Mouse (Mus musculus) forebrain, embryonic 12.5 days (tissue): Measurements from ENCODE around the gene Mrpl52. TPM values are rescaled to one million over a fixed set of nuclear protein-coding genes. Genes with fewer than 3 reads are reported as not detected.

Experiments
- ATAC-seq: fragments of 200-750 bp; cut with Nextera tagmentation; 2 replicates; pipeline ENCODE4 v1.8.0; 2017; ENCODE audit warnings: moderate TSS enrichment; ENCODE audit not compliant: low FRiP score
- H3K27ac ChIP-seq: fragments of 300-500 bp; sonication (generic); 2 replicates; pipeline ENCODE4 v1.5.1; 2016; ENCODE audit warnings: mild to moderate bottlenecking
- H3K27me3 ChIP-seq: fragments of 300-500 bp; sonication (generic); 2 replicates; pipeline ENCODE4 v1.6.1; 2016; ENCODE audit warnings: mild to moderate bottlenecking
- H3K36me3 ChIP-seq: fragments of 300-500 bp; sonication (generic); replicated peaks from 2 replicates; pipeline ENCODE4 v1.6.1; 2016; ENCODE audit warnings: mild to moderate bottlenecking
- H3K4me1 ChIP-seq: fragments of 300-500 bp; sonication (generic); 2 replicates; pipeline ENCODE4 v1.6.1; 2016
- H3K4me2 ChIP-seq: fragments of 300-500 bp; sonication (generic); 2 replicates; pipeline ENCODE4 v1.6.1; 2016; ENCODE audit warnings: mild to moderate bottlenecking, moderate library complexity
- H3K4me3 ChIP-seq: fragments of 300-500 bp; sonication (generic); replicated peaks from 2 replicates; pipeline ENCODE4 v1.5.1; 2016; ENCODE audit warnings: mild to moderate bottlenecking
- H3K9ac ChIP-seq: fragments of 300-500 bp; sonication (generic); 2 replicates; pipeline ENCODE4 v1.6.1; 2016; ENCODE audit warnings: mild to moderate bottlenecking
- H3K9me3 ChIP-seq: fragments of 300-500 bp; sonication (generic); 2 replicates; pipeline ENCODE4 v1.6.1; 2016
- WGBS: fragments of 180-500 bp; shearing (Covaris S2); methylation state at CpG from one replicate; pipeline ENCODE4 v1.1.7; 2016; 5-methylcytosine and 5-hydroxymethylcytosine counted together
- polyA plus RNA-seq: library from polyadenylated mRNA; unstranded; fragments of >200 nt; fragmentation: Nextera tagmentation; extraction: Ambion mirVana; gene quantifications from 2 replicates; pipeline ENCODE4 v1.2.1, GENCODE M21; 2016

Gene Mrpl52
- polyA plus RNA-seq, result 274 and 307 TPM in 2 replicates

DNA sequence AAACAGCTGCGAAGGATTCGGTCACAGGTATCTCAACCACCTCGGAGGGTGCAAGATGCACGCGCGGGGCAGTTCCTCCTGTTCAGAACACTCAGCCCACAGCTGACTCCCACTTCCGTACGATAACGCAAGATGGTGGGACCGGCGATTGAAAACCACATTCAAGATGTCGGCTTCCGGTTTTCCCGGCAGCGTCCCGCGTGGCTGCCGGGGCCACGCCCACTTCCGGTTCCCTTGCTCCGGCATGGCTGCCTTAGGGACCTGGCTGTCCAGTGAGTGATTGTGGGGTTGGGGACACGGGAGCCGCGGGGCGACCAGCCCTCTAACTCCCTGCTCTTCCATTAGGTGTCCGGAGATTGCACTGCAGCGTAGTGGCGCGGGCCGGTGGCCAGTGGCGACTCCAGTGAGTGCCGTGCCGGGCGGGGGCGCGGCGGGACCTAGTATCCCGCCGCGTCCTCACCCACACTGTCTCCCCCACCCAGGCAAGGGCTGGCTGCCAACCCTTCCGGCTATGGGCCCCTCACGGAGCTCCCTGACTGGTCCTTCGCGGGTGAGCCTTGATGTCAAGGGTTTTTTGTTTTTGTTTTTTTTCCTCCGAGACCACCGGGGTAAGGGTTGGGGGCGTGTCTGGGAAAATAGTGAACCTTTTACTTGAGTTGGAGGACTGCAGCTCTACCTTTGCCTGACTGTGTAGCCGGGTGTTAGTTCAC, at the start of gene Mrpl52:
Gene Mrpl52 (plus strand): TSS at position 221 of the 710 bp plus-strand sequence.
- H3K4me2 ChIP-seq, result peak within 1 kb of the TSS; percentile 77
- H3K36me3 ChIP-seq, result peaks cover 11% of the 10 kb centered on the region
- peak within 1 kb of the TSS; percentile 87 for H3K9ac ChIP-seq
- peak; percentile 88 for ATAC-seq
- no peaks in the 10 kb centered on the region for H3K9me3 ChIP-seq
- peak within 1 kb of the TSS; percentile 89 for H3K4me3 ChIP-seq
- H3K27ac ChIP-seq, result peak within 1 kb of the TSS; percentile 86
- H3K27me3 ChIP-seq, result peaks cover 1% of the 10 kb centered on the region; the same call in 1 of the 2 replicates
- peaks cover 43% of the 10 kb centered on the region for H3K4me1 ChIP-seq
- 1% methylated on average over 48 of the region's 48 CpGs for WGBS

DNA sequence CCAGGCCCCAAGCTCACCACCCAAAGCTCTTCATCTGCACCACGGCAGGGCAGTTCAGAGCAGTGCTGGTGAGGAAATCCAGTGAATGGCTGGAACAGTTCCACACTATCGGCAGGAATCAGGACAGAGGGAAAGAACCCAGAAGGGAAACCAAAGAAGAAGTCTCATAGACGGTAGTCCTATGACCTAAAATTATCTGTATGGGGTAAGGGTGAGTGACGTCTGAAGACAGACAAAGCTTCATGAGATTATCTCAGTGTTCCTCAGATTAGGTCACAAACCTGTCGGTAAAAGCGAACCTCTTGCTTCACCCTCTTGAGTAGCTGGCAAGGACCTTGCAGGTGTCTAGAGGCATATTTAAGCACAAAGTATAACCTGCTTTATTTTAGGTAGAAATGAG, 49.5 kb upstream of the Mrpl52 start:
- Histone ChIP-seq H3K9me3 (no peaks in the 10 kb centered on the region), H3K4me1 (no peaks in the 10 kb centered on the region), H3K9ac (no peak overlapping the region), H3K4me2 (no peak overlapping the region), H3K36me3 (no peaks in the 10 kb centered on the region), H3K27me3 (no peaks in the 10 kb centered on the region), H3K27ac (no peak overlapping the region), H3K4me3 (no peak overlapping the region)
- ATAC-seq, result no peak
- WGBS, result 91% methylated on average over 6 of the region's 6 CpGs

DNA sequence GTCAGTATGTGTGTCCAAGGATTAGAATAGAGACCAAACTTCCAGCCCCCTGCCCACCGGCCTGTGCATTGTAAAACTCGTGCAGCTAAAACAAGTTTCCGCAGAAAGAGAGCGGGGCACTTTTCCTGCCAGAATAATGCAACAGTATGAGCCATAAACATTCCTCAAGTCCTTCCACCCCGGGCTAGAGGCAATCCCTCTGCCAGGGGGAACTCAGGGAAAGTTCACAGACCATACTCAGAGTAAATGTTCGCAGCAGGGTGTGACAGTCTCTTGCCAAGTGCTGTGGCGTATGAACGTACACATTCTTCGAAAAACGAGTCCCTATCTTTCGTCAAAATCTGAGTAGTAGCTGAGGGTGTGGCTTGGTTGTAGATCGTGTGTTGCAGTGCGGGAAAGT, 47.1 kb upstream of the Mrpl52 start:
- no peaks in the 10 kb centered on the region for H3K27me3 ChIP-seq
- H3K9ac ChIP-seq, result no peak overlapping the region
- no peak overlapping the region for H3K4me3 ChIP-seq
- no peak overlapping the region for H3K27ac ChIP-seq
- H3K36me3 ChIP-seq, result no peaks in the 10 kb centered on the region
- no peak overlapping the region for H3K4me2 ChIP-seq
- H3K9me3 ChIP-seq, result no peaks in the 10 kb centered on the region
- no peak for ATAC-seq
- peaks cover 5% of the 10 kb centered on the region; the same call in 1 of the 2 replicates for H3K4me1 ChIP-seq
- 84% methylated on average over 13 of the region's 13 CpGs for WGBS

DNA sequence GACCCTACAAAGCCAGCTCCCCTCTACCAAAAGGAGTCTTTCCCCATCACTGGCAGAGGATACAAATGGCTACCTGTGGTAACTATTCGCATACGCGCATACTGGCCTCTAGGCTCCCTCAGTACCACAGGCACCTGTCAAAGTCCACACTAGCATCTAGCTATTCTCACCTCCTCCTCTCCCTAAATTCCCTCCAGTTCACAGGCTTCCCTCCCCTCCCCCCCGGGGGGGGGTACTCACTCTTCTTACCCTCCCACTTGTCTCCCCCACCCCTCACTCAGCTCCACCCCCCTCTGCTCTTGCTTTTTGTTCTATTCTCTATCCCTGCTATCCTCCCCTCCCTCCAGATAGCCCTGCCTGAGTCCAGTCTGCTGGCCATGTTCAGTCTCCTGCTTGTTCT, 46.1 kb upstream of the Mrpl52 start:
- H3K9me3 ChIP-seq, result no peaks in the 10 kb centered on the region
- ATAC-seq, result no peak
- WGBS, result 77% methylated on average over 4 of the region's 4 CpGs
- H3K4me3 ChIP-seq, result no peak overlapping the region
- no peak overlapping the region for H3K9ac ChIP-seq
- no peak overlapping the region for H3K27ac ChIP-seq
- H3K36me3 ChIP-seq, result no peaks in the 10 kb centered on the region
- no peak overlapping the region for H3K4me2 ChIP-seq
- no peaks in the 10 kb centered on the region for H3K27me3 ChIP-seq
- H3K4me1 ChIP-seq, result peaks cover 5% of the 10 kb centered on the region; the same call in 1 of the 2 replicates

GRCm38 (mm10) chr14:54381816-54382215, 44.9 kb upstream of the Mrpl52 start:
- Histone ChIP-seq H3K27me3 (no peaks in the 10 kb centered on the region), H3K36me3 (no peaks in the 10 kb centered on the region), H3K4me2 (no peak overlapping the region), H3K4me3 (no peak overlapping the region), H3K9ac (no peak overlapping the region), H3K4me1 (peaks cover 5% of the 10 kb centered on the region; the same call in 1 of the 2 replicates), H3K27ac (no peak overlapping the region), H3K9me3 (no peaks in the 10 kb centered on the region)
- WGBS, result 86% methylated on average over 10 of the region's 10 CpGs
- ATAC-seq, result no peak

- Histone ChIP-seq H3K27ac (no peak overlapping the region), H3K4me1 (peaks cover 5% of the 10 kb centered on the region; the same call in 1 of the 2 replicates), H3K27me3 (no peaks in the 10 kb centered on the region), H3K9me3 (no peaks in the 10 kb centered on the region), H3K36me3 (no peaks in the 10 kb centered on the region), H3K9ac (no peak overlapping the region), H3K4me3 (no peak overlapping the region), H3K4me2 (no peak overlapping the region)
- 0 out of 2 replicates have a peak, but pooled peaks have one; percentile 46 for ATAC-seq
- 65% methylated on average over 9 of the region's 9 CpGs for WGBS
Observed at GRCm38 (mm10) chr14:54382641-54383040, 44.1 kb upstream of the Mrpl52 start.

DNA sequence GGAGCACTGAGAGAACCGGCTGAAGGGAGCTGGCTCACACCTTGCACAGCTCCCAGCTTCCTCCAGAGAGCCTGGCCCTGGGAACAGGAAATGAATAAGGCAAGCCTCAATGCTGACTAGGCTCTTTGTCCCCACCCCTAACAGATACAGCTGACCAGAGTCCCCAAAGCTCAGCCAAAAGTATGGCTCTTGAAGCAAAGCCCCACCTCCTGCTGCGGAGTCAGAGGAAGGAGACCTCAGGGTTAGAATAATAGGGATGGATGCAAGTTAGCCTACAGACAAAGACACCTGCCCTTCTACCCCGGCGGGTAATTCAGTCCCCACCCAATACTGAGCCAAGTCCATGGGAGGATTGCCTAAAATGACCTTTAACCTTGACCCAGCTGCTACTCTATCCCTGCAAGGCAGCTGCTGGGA, 43.3 kb upstream of the Mrpl52 start:
- Histone ChIP-seq H3K4me1 (peaks cover 5% of the 10 kb centered on the region; the same call in 1 of the 2 replicates), H3K36me3 (no peaks in the 10 kb centered on the region), H3K4me2 (no peak overlapping the region), H3K4me3 (no peak overlapping the region), H3K9ac (no peak overlapping the region), H3K27ac (no peak overlapping the region), H3K9me3 (no peaks in the 10 kb centered on the region), H3K27me3 (no peaks in the 10 kb centered on the region)
- WGBS, result 50% methylated on average over 4 of the region's 4 CpGs
- ATAC-seq, result no peak

DNA sequence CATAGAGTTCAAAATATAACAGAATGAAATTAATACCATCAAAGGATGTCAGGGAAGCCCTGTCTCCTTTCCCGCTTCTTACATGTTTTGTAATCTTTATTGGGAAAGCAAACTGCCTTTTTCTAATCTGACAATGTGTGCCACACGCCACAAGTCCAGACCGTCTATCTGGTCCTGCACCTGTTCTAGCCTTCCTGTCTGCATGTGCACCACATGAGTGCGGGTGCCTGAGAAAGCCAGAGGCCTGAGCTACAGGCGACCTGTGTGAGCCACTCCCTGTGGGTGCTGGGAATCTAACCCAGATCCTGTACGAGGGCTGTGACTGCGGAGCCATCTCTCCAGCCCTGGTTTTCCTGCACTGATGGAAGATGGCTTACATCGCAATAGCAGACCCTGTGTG, 42.3 kb upstream of the Mrpl52 start:
- no peak overlapping the region for H3K4me3 ChIP-seq
- no peak for ATAC-seq
- no peak overlapping the region for H3K9ac ChIP-seq
- no peaks in the 10 kb centered on the region for H3K9me3 ChIP-seq
- H3K27ac ChIP-seq, result no peak overlapping the region
- H3K27me3 ChIP-seq, result no peaks in the 10 kb centered on the region
- H3K4me1 ChIP-seq, result peaks cover 5% of the 10 kb centered on the region; the same call in 1 of the 2 replicates
- 90% methylated on average over 8 of the region's 8 CpGs for WGBS
- no peaks in the 10 kb centered on the region for H3K36me3 ChIP-seq
- H3K4me2 ChIP-seq, result no peak overlapping the region

- no peaks in the 10 kb centered on the region for H3K9me3 ChIP-seq
- no peaks in the 10 kb centered on the region for H3K27me3 ChIP-seq
- H3K9ac ChIP-seq, result no peak overlapping the region
- WGBS, result 88% methylated on average over 7 of the region's 7 CpGs
- no peak overlapping the region for H3K27ac ChIP-seq
- H3K4me3 ChIP-seq, result no peak overlapping the region
- H3K4me2 ChIP-seq, result no peak overlapping the region
- peaks cover 5% of the 10 kb centered on the region; the same call in 1 of the 2 replicates for H3K4me1 ChIP-seq
- no peak for ATAC-seq
- H3K36me3 ChIP-seq, result no peaks in the 10 kb centered on the region
Observed at GRCm38 (mm10) chr14:54385968-54386618, 40.6 kb upstream of the Mrpl52 start.

- ATAC-seq, result no peak
- no peak overlapping the region for H3K4me3 ChIP-seq
- no peaks in the 10 kb centered on the region for H3K36me3 ChIP-seq
- H3K9me3 ChIP-seq, result no peaks in the 10 kb centered on the region
- no peaks in the 10 kb centered on the region for H3K27me3 ChIP-seq
- no peak overlapping the region for H3K27ac ChIP-seq
- no peak overlapping the region for H3K9ac ChIP-seq
- 85% methylated on average over 6 of the region's 6 CpGs for WGBS
- H3K4me2 ChIP-seq, result no peak overlapping the region
- peaks cover 5% of the 10 kb centered on the region; the same call in 1 of the 2 replicates for H3K4me1 ChIP-seq
Observed at GRCm38 (mm10) chr14:54387546-54387945, 39.2 kb upstream of the Mrpl52 start.

- H3K27me3 ChIP-seq, result no peaks in the 10 kb centered on the region
- no peak for ATAC-seq
- no peaks in the 10 kb centered on the region for H3K4me1 ChIP-seq
- no peak overlapping the region for H3K9ac ChIP-seq
- H3K9me3 ChIP-seq, result no peaks in the 10 kb centered on the region
- no peaks in the 10 kb centered on the region for H3K36me3 ChIP-seq
- WGBS, result 68% methylated on average over 6 of the region's 6 CpGs
- H3K4me2 ChIP-seq, result no peak overlapping the region
- no peak overlapping the region for H3K27ac ChIP-seq
- no peak overlapping the region for H3K4me3 ChIP-seq
Observed at GRCm38 (mm10) chr14:54390843-54391242, 35.9 kb upstream of the Mrpl52 start.

DNA sequence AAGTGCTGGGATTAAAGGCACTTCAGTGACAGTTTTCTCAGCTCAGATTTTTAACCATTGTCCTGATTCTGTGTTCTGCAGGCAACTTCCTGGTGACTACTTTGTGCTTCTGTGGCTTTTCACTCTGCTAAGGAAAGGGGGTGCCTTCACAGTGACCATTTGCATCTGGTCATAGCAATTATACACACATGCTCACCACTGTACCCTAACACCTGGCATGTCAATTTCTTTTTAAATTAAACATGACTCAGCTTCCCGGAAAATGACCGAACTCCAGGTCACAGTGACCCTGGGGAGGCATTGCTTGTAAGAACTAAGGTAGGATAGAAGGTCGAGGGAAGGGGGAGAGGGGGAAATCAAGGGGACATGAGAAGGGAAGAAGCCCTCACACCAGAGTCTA, 32.9 kb upstream of the Mrpl52 start:
- Histone ChIP-seq H3K36me3 (no peaks in the 10 kb centered on the region), H3K4me1 (no peaks in the 10 kb centered on the region), H3K4me2 (no peak overlapping the region), H3K9me3 (no peaks in the 10 kb centered on the region), H3K27ac (no peak overlapping the region), H3K27me3 (no peaks in the 10 kb centered on the region), H3K4me3 (no peak overlapping the region), H3K9ac (no peak overlapping the region)
- WGBS, result 83% methylated on average over 3 of the region's 3 CpGs
- no peak for ATAC-seq

DNA sequence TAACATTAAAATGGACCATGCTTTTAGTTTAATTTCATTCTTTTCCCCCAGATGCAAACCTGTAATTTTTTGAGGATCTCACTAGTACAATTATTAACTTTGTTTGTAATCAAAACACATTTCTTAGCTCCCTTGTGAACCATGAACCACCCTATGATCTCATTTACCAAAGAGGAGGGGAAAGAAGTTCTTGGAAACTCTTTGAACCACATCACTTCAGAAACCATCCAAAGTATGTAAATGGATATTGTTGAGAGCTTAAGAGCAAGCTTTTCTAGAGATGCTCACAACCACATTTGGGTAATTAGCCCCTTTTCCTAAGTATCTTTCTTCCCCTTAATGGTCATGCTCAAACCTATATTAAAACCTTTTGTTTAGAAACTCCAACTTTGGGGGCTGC, 32.4 kb upstream of the Mrpl52 start:
- Histone ChIP-seq H3K27me3 (no peaks in the 10 kb centered on the region), H3K36me3 (no peaks in the 10 kb centered on the region), H3K9ac (no peak overlapping the region), H3K27ac (no peak overlapping the region), H3K9me3 (no peaks in the 10 kb centered on the region), H3K4me1 (no peaks in the 10 kb centered on the region), H3K4me2 (no peak overlapping the region), H3K4me3 (no peak overlapping the region)
- no peak for ATAC-seq
